Mouse (Mus musculus): ENCODE results near the gene Tgm2. TPM values are rescaled to one million over a fixed set of nuclear protein-coding genes. Genes with fewer than 3 reads are reported as not detected.

The Tgm2 gene
- 9.2 and 25.0 TPM in 2 replicates for total RNA-seq (2012; rRNA removed)

GRCm38 (mm10) chr2:158146223-158146622, at the start of gene Tgm2:
Tgm2 (minus strand) TSS chr2:158146436.
- DNase-seq (ENCODE audit: low read depth, low spot score): peak; percentile 75
- in situ Hi-C loops (cut with MboI; ENCODE audit: low sequenced_read_pairs in 2 of 2, unreplicated experiment in 2 of 2): no loop called here
- H3K4me1 ChIP-seq (ENCODE audit: control insufficient read depth in 2 of 2, insufficient read depth in 2 of 2, low read length in 2 of 2, poor library complexity in 1 of 2): peaks cover 0 to 3% of the 10 kb centered on the region in 2 experiments; a peak in 1 of 4 replicates
- no peak within 1 kb of the TSS for H3K27ac ChIP-seq (ENCODE audit: insufficient read depth, low read depth, low read length, poor library complexity, severe bottlenecking)
- H3K36me3 ChIP-seq (ENCODE audit: control insufficient read depth, insufficient read depth, low read length, poor library complexity, severe bottlenecking): no peaks in the 10 kb centered on the region
- H3K9me3 ChIP-seq (ENCODE audit: control insufficient read depth, insufficient read depth, low read depth, low read length): no peaks in the 10 kb centered on the region
- peak within 1 kb of the TSS; percentile 63 to 74 for H3K4me3 ChIP-seq (ENCODE audit: insufficient read depth in 1 of 2, low read depth in 1 of 2, low read length in 2 of 2, poor library complexity in 1 of 2, severe bottlenecking in 1 of 2)
- TF ChIP-seq ZC3H11A (IDR thresholded peaks at IDR 0.05; ENCODE audit: borderline replicate concordance, low read depth, low read length) (no peak), HCFC1 (IDR thresholded peaks at IDR 0.05; ENCODE audit: borderline replicate concordance, insufficient read depth, low read length) (no peak), CHD2 (IDR thresholded peaks at IDR 0.05; ENCODE audit: low read depth, low read length) (no peak), ZNF384 (IDR thresholded peaks at IDR 0.05; ENCODE audit: low read depth, low read length) (no peak), MAFK (IDR thresholded peaks at IDR 0.05; ENCODE audit: insufficient read depth, low read depth, low read length) (no peak)
- H3K9ac ChIP-seq (ENCODE audit: insufficient read depth, low read depth, low read length, poor library complexity, severe bottlenecking): peak within 1 kb of the TSS; percentile 71

GRCm38 (mm10) chr2:158194945-158195640, 48.9 kb upstream of the Tgm2 start:
- in situ Hi-C loops (cut with MboI; ENCODE audit: low sequenced_read_pairs in 2 of 2, unreplicated experiment in 2 of 2): no loop called here
- Histone ChIP-seq H3K36me3 (ENCODE audit: control insufficient read depth, insufficient read depth, low read length, poor library complexity, severe bottlenecking) (no peaks in the 10 kb centered on the region), H3K4me3 (ENCODE audit: insufficient read depth in 1 of 2, low read depth in 1 of 2, low read length in 2 of 2, poor library complexity in 1 of 2, severe bottlenecking in 1 of 2) (no peak overlapping the region), H3K9ac (ENCODE audit: insufficient read depth, low read depth, low read length, poor library complexity, severe bottlenecking) (no peak overlapping the region), H3K27ac (ENCODE audit: insufficient read depth, low read depth, low read length, poor library complexity, severe bottlenecking) (no peak overlapping the region), H3K9me3 (ENCODE audit: control insufficient read depth, insufficient read depth, low read depth, low read length) (no peaks in the 10 kb centered on the region), H3K4me1 (ENCODE audit: control insufficient read depth in 2 of 2, insufficient read depth in 2 of 2, low read length in 2 of 2, poor library complexity in 1 of 2) (no peaks in the 10 kb centered on the region)
- no peak for DNase-seq (ENCODE audit: low read depth, low spot score)
- no peak for TF ChIP-seq CHD2 (IDR thresholded peaks at IDR 0.05; ENCODE audit: low read depth, low read length)
- TF ChIP-seq ZNF384 (IDR thresholded peaks at IDR 0.05; ENCODE audit: low read depth, low read length): no peak
- no peak for TF ChIP-seq MAFK (IDR thresholded peaks at IDR 0.05; ENCODE audit: insufficient read depth, low read depth, low read length)
- no peak for TF ChIP-seq ZC3H11A (IDR thresholded peaks at IDR 0.05; ENCODE audit: borderline replicate concordance, low read depth, low read length)
- TF ChIP-seq HCFC1 (IDR thresholded peaks at IDR 0.05; ENCODE audit: borderline replicate concordance, insufficient read depth, low read length): no peak

DNA sequence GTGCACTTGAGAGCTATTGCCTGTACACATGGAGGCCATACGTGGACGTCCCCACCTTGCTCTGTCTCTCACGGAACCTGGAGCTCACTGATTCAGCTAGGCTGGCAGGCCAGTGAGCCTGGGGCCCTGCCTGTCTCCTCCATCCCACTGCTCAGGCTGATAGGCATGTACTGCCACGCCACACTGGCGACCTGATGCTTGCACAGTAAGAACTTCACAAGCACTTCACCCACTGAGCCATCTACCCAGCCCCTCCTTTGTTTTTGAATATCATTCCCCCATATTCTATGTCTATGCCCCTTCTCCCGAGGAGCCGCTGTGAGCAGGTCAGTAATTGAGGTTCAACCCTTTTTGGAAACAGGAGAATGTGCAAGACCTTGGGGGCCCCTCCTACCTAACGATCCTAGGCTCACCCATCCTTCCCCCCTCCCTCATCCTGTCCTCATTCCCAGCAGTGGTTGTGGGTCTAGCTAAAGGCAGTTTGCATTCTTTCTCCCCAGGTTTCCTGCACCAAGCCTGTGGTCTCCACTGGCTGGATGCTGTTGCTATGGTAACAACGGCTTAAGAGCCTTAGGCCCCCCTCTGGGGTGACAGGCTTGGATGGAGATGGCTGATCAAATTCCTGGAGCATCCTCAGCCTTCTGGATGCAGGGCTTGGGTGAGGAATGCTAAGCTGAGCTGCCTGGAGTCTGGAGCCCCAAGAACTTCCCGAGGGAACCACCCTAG, 47.5 kb upstream of the Tgm2 start:
- Histone ChIP-seq H3K36me3 (ENCODE audit: control insufficient read depth, insufficient read depth, low read length, poor library complexity, severe bottlenecking) (no peaks in the 10 kb centered on the region), H3K9ac (ENCODE audit: insufficient read depth, low read depth, low read length, poor library complexity, severe bottlenecking) (no peak overlapping the region), H3K4me3 (ENCODE audit: insufficient read depth in 1 of 2, low read depth in 1 of 2, low read length in 2 of 2, poor library complexity in 1 of 2, severe bottlenecking in 1 of 2) (no peak overlapping the region), H3K27ac (ENCODE audit: insufficient read depth, low read depth, low read length, poor library complexity, severe bottlenecking) (no peak overlapping the region), H3K4me1 (ENCODE audit: control insufficient read depth in 2 of 2, insufficient read depth in 2 of 2, low read length in 2 of 2, poor library complexity in 1 of 2) (no peaks in the 10 kb centered on the region), H3K9me3 (ENCODE audit: control insufficient read depth, insufficient read depth, low read depth, low read length) (no peaks in the 10 kb centered on the region)
- in situ Hi-C loops (cut with MboI; ENCODE audit: low sequenced_read_pairs in 2 of 2, unreplicated experiment in 2 of 2): no loop called here
- TF ChIP-seq ZC3H11A (IDR thresholded peaks at IDR 0.05; ENCODE audit: borderline replicate concordance, low read depth, low read length): no peak
- DNase-seq (ENCODE audit: low read depth, low spot score): no peak

GRCm38 (mm10) chr2:158191098-158191497, 44.9 kb upstream of the Tgm2 start:
- Histone ChIP-seq H3K9ac (ENCODE audit: insufficient read depth, low read depth, low read length, poor library complexity, severe bottlenecking) (no peak overlapping the region), H3K27ac (ENCODE audit: insufficient read depth, low read depth, low read length, poor library complexity, severe bottlenecking) (no peak overlapping the region; the same call in 1 of the 2 replicates), H3K9me3 (ENCODE audit: control insufficient read depth, insufficient read depth, low read depth, low read length) (no peaks in the 10 kb centered on the region), H3K4me1 (ENCODE audit: control insufficient read depth in 2 of 2, insufficient read depth in 2 of 2, low read length in 2 of 2, poor library complexity in 1 of 2) (no peaks in the 10 kb centered on the region), H3K4me3 (ENCODE audit: insufficient read depth in 1 of 2, low read depth in 1 of 2, low read length in 2 of 2, poor library complexity in 1 of 2, severe bottlenecking in 1 of 2) (no peak overlapping the region), H3K36me3 (ENCODE audit: control insufficient read depth, insufficient read depth, low read length, poor library complexity, severe bottlenecking) (no peaks in the 10 kb centered on the region)
- no peak for DNase-seq (ENCODE audit: low read depth, low spot score)
- TF ChIP-seq HCFC1 (IDR thresholded peaks at IDR 0.05; ENCODE audit: borderline replicate concordance, insufficient read depth, low read length) (no peak), ZNF384 (IDR thresholded peaks at IDR 0.05; ENCODE audit: low read depth, low read length) (no peak), ZC3H11A (IDR thresholded peaks at IDR 0.05; ENCODE audit: borderline replicate concordance, low read depth, low read length) (no peak), MAFK (IDR thresholded peaks at IDR 0.05; ENCODE audit: insufficient read depth, low read depth, low read length) (no peak), CHD2 (IDR thresholded peaks at IDR 0.05; ENCODE audit: low read depth, low read length) (no peak)
- in situ Hi-C loops (cut with MboI; ENCODE audit: low sequenced_read_pairs in 2 of 2, unreplicated experiment in 2 of 2): no loop called here
